Mouse (Mus musculus): ENCODE measurements around the gene Maneal. TPM values are rescaled to one million over a fixed set of nuclear protein-coding genes. Genes with fewer than 3 reads are reported as not detected.
A peak's percentile ranks its signal among the peaks of the same experiment; 100 is the strongest.

The Maneal gene
- total and polyA plus RNA-seq, 3 experiments: 0.23 to 0.41 (median 0.34) TPM

DNA sequence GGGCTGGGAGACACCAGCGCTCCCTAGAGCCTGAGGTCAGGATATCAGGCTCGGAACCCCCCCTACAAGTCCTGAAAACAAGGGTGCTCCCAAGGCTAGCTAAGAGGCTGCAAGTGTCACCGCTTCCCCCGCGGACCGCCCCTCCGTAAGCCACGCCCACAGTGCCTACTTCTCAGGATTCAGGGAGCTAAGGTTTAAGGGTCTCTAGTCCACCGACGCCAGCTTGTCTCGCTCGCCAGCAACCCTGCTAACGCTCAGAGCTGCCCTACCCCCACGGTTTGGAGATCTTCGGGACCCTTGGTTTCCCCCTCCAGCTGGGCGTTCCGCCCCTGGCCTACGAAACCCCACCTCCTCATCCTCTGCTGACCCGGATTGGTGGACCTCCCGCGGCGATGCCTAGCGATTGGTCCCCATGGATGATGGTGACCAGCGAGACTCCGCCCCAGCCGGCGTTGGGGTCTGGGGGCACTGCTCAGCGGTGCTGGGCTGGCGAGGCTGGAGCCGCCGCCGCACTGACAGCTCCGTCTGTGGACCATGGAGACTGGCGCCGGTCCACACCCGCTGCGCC is 19.5 kb upstream of the Maneal start:
- no peaks in the 10 kb centered on the region for H3K36me3 ChIP-seq (ENCODE audit: control insufficient read depth, insufficient read depth, low read length)
- H3K27me3 ChIP-seq (ENCODE audit: control insufficient read depth, insufficient read depth, low read length): peaks cover 14% of the 10 kb centered on the region
- intact Hi-C loops (cut with DNase I): no loop called here
- no peak overlapping the region for H3K27ac ChIP-seq
- H3K9ac ChIP-seq (ENCODE audit: low read depth, low read length): no peak overlapping the region
- TF ChIP-seq POLR2A (IDR thresholded peaks at IDR 0.05; ENCODE audit: insufficient read depth, low read depth, low read length) (no peak), CTCF (IDR thresholded peaks at IDR 0.05) (no peak), EP300 (IDR thresholded peaks at IDR 0.05; ENCODE audit: insufficient read depth, low read depth, low read length) (no peak)
- no peaks in the 10 kb centered on the region for H3K79me2 ChIP-seq (replicated peaks; ENCODE audit: control insufficient read depth, insufficient read depth, low read length)
- DNase-seq: no peak
- WGBS: 2% methylated on average over 37 of the region's 37 CpGs
- H3K4me3 ChIP-seq: no peak overlapping the region
- H3K4me1 ChIP-seq (ENCODE audit: control insufficient read depth, insufficient read depth, low read length): no peaks in the 10 kb centered on the region

DNA sequence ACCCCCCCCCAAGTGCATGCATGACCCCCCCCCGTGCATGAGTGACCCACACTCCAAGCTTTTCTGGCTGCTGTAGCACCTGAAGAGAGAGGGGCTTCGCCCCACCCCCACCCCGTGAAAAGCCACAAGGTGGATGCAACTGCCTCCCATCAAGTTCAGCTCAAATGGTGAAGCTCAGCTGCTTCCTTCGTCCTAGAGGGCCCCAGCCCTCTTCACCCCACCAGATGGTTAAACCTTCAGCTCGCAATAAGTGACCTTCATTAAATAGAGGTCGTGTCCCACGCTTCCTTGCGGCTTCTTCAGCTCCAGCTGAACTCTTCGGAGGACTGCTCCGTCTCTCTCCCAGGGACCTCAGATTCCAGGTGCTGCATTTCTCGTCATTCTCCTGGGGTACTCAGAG is 18.6 kb upstream of the Maneal start, which contains the start of gene Epha10:
Gene Epha10 (plus strand): TSS at position 301 of the 400 bp plus-strand sequence.
- WGBS: 8% methylated on average over 11 of the region's 11 CpGs

DNA sequence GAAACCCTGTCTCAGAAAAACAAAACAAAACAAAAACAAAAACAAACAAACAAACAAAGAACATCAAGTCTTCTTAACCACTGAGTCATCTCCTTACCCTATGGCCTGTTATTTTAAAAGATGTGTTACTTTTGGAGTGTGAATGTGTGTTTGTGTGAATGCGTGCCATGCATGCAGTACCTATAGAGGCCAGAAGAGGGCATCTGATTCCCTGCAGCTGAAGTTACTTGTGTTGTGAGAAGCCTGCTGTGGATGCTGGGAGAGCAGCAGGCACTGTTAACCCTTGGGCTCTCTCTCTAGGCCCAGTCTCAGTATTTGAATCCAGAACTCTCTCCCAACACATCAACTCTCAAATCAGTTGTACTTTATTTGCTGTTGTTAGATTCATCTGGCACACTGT is 10.7 kb upstream of the Maneal start:
- TF ChIP-seq POLR2A (IDR thresholded peaks at IDR 0.05; ENCODE audit: insufficient read depth, low read depth, low read length) (no peak), EP300 (IDR thresholded peaks at IDR 0.05; ENCODE audit: insufficient read depth, low read depth, low read length) (no peak), CTCF (IDR thresholded peaks at IDR 0.05) (peak; percentile 42)
- H3K27ac ChIP-seq: no peak overlapping the region
- no peaks in the 10 kb centered on the region for H3K4me1 ChIP-seq (ENCODE audit: control insufficient read depth, insufficient read depth, low read length)
- no peaks in the 10 kb centered on the region for H3K36me3 ChIP-seq (ENCODE audit: control insufficient read depth, insufficient read depth, low read length)
- intact Hi-C loops (cut with DNase I): no loop called here
- H3K9ac ChIP-seq (ENCODE audit: low read depth, low read length): no peak overlapping the region
- H3K79me2 ChIP-seq (replicated peaks; ENCODE audit: control insufficient read depth, insufficient read depth, low read length): no peaks in the 10 kb centered on the region
- no peak for DNase-seq
- 83% methylated on average over 1 of the region's 1 CpGs for WGBS
- no peak overlapping the region for H3K4me3 ChIP-seq
- peaks cover under 1% of the 10 kb centered on the region; the same call in 1 of the 2 replicates for H3K27me3 ChIP-seq (ENCODE audit: control insufficient read depth, insufficient read depth, low read length)

More for the DNA sequence above, 18.6 kb upstream of the Maneal start, which contains the start of gene Epha10:
- no peaks in the 10 kb centered on the region for H3K79me2 ChIP-seq (replicated peaks; ENCODE audit: control insufficient read depth, insufficient read depth, low read length)
- H3K4me1 ChIP-seq (ENCODE audit: control insufficient read depth, insufficient read depth, low read length): no peaks in the 10 kb centered on the region
- DNase-seq: no peak
- TF ChIP-seq EP300 (IDR thresholded peaks at IDR 0.05; ENCODE audit: insufficient read depth, low read depth, low read length) (no peak), CTCF (IDR thresholded peaks at IDR 0.05) (no peak), POLR2A (IDR thresholded peaks at IDR 0.05; ENCODE audit: insufficient read depth, low read depth, low read length) (no peak)
- H3K36me3 ChIP-seq (ENCODE audit: control insufficient read depth, insufficient read depth, low read length): no peaks in the 10 kb centered on the region
- peaks cover 10% of the 10 kb centered on the region for H3K27me3 ChIP-seq (ENCODE audit: control insufficient read depth, insufficient read depth, low read length)
- H3K4me3 ChIP-seq: no peak within 1 kb of the TSS
- no peak within 1 kb of the TSS for H3K9ac ChIP-seq (ENCODE audit: low read depth, low read length)
- no peak within 1 kb of the TSS for H3K27ac ChIP-seq
- intact Hi-C loops (cut with DNase I): no loop called here

DNA sequence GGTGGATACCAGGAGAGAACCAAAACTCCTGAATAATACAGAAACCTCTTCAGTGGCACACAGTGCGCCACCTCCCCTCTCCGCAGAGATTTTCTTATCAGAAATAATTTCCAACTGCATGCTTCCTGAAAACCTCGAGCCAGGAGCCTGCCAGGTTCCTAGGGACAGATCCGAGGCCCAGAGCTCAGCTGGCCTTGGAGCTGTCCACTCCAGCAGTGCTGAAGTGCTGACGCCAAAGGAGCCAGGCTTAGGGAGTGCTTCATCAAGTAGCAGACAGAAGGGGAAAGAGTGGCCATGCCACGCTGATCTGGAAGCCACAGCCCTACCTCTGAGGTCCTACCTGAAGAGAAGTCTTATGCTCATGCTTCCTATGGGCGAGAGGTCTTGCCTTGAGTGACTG is 1.5 kb downstream of the Maneal start:
- no peak for TF ChIP-seq EP300 (IDR thresholded peaks at IDR 0.05; ENCODE audit: insufficient read depth, low read depth, low read length)
- TF ChIP-seq POLR2A (IDR thresholded peaks at IDR 0.05; ENCODE audit: insufficient read depth, low read depth, low read length): no peak
- no peak for TF ChIP-seq CTCF (IDR thresholded peaks at IDR 0.05)
- intact Hi-C loops (cut with DNase I): no loop called here
- Histone ChIP-seq H3K4me1 (ENCODE audit: control insufficient read depth, insufficient read depth, low read length) (no peaks in the 10 kb centered on the region), H3K4me3 (no peak overlapping the region), H3K27me3 (ENCODE audit: control insufficient read depth, insufficient read depth, low read length) (peaks cover 7% of the 10 kb centered on the region; the same call in 1 of the 2 replicates), H3K79me2 (replicated peaks; ENCODE audit: control insufficient read depth, insufficient read depth, low read length) (no peaks in the 10 kb centered on the region), H3K36me3 (ENCODE audit: control insufficient read depth, insufficient read depth, low read length) (no peaks in the 10 kb centered on the region), H3K27ac (no peak overlapping the region), H3K9ac (ENCODE audit: low read depth, low read length) (no peak overlapping the region)
- WGBS: 5% methylated on average over 7 of the region's 7 CpGs
- peak; percentile 49 to 74 for DNase-seq

DNA sequence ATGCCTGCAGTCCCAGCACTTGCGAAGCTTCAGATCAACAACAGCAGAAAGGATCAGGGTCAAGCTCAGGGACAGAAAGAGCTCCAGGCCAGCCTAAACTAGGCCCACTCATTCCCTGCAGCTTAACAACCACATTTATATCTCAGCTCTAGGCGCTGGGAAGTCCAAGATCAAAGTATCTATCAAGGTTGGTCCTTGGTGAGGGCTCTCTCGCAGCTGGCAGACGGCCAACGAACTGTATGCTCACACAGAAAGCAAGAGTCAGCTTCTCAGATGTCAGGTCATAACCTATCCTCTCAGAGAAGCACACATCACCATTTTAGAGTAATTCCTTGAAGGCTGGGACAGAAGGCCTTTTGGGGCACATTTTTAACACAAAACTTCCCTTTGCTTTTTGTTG is 3.6 kb downstream of the Maneal start:
- 59% methylated on average over 5 of the region's 5 CpGs for WGBS

DNA sequence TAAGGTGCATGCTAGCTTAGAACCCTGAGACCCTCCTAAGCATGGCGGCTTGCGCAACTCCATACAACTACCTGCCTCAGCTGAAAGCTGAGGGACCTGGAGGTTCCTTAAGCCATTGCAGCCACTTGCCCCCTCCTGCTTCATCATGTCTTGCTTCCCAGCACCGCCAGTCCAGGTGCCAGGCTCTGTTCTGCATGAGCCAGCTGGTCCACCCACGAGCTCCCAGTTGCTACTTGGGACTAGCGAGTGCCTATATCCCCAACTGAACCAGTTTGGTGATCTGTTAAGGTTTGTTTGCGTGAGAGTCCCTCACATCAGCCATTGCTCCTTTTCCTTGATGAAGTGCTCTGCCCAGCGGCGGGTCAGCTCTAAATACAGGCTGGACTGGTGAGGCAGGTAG is 5.7 kb downstream of the Maneal start:
- Histone ChIP-seq H3K36me3 (ENCODE audit: control insufficient read depth, insufficient read depth, low read length) (no peaks in the 10 kb centered on the region; the same call in 1 of the 2 replicates), H3K27ac (no peak overlapping the region), H3K9ac (ENCODE audit: low read depth, low read length) (no peak overlapping the region), H3K79me2 (replicated peaks; ENCODE audit: control insufficient read depth, insufficient read depth, low read length) (no peaks in the 10 kb centered on the region), H3K27me3 (ENCODE audit: control insufficient read depth, insufficient read depth, low read length) (no peaks in the 10 kb centered on the region; the same call in 1 of the 2 replicates), H3K4me1 (ENCODE audit: control insufficient read depth, insufficient read depth, low read length) (peaks cover 2% of the 10 kb centered on the region), H3K4me3 (no peak overlapping the region)
- no peak for TF ChIP-seq CTCF (IDR thresholded peaks at IDR 0.05)
- 98% methylated on average over 8 of the region's 8 CpGs for WGBS
- no peak for DNase-seq
- intact Hi-C loops (cut with DNase I): loop anchor here (10.0 kb wide), 1 partner anchor 209 kb away; the partner anchor contains the start of genes Dnali1 and Snip1

More for the DNA sequence above, 3.6 kb downstream of the Maneal start:
- Histone ChIP-seq H3K9ac (ENCODE audit: low read depth, low read length) (no peak overlapping the region), H3K27me3 (ENCODE audit: control insufficient read depth, insufficient read depth, low read length) (peaks cover 7% of the 10 kb centered on the region; the same call in 1 of the 2 replicates), H3K36me3 (ENCODE audit: control insufficient read depth, insufficient read depth, low read length) (no peaks in the 10 kb centered on the region; the same call in 1 of the 2 replicates), H3K79me2 (replicated peaks; ENCODE audit: control insufficient read depth, insufficient read depth, low read length) (no peaks in the 10 kb centered on the region), H3K27ac (no peak overlapping the region), H3K4me1 (ENCODE audit: control insufficient read depth, insufficient read depth, low read length) (no peaks in the 10 kb centered on the region), H3K4me3 (no peak overlapping the region)
- DNase-seq: no peak
- intact Hi-C loops (cut with DNase I): loop anchor here (10.0 kb wide), 1 partner anchor 206 kb away; the partner anchor contains the start of genes Dnali1 and Snip1
- TF ChIP-seq POLR2A (IDR thresholded peaks at IDR 0.05; ENCODE audit: insufficient read depth, low read depth, low read length): no peak
- no peak for TF ChIP-seq EP300 (IDR thresholded peaks at IDR 0.05; ENCODE audit: insufficient read depth, low read depth, low read length)
- TF ChIP-seq CTCF (IDR thresholded peaks at IDR 0.05): no peak

Measured in heart, adult 2 months (tissue).